Mouse (Mus musculus) stomach, embryonic 14.5 days (tissue): ENCODE data around the gene Nav2. TPM values are rescaled to one million over a fixed set of nuclear protein-coding genes. Genes with fewer than 3 reads are reported as not detected.

Source experiments
- ATAC-seq: fragments of 200-750 bp; cut with Nextera tagmentation; 2 replicates; pipeline ENCODE4 v1.8.0; 2017; ENCODE audit warnings: low read depth, moderate TSS enrichment; ENCODE audit not compliant: insufficient number of reproducible peaks, insufficient read depth, low FRiP score
- H3K27ac ChIP-seq: fragments of 300-500 bp; sonication (generic); 2 replicates; pipeline ENCODE4 v1.5.1; 2014; ENCODE audit warnings: mild to moderate bottlenecking, low read length, moderate library complexity, mixed read lengths
- H3K27me3 ChIP-seq: fragments of 300-500 bp; sonication (generic); 2 replicates; pipeline ENCODE4 v1.6.1; 2014; ENCODE audit warnings: low read length, control low read depth, mixed read lengths; ENCODE audit not compliant: control insufficient read depth, insufficient read depth
- H3K36me3 ChIP-seq: fragments of 300-500 bp; sonication (generic); 2 replicates; pipeline ENCODE4 v1.6.1; 2014; ENCODE audit warnings: mild to moderate bottlenecking, control low read depth, low read length, moderate library complexity, mixed read lengths; ENCODE audit not compliant: control insufficient read depth, insufficient read depth
- H3K4me1 ChIP-seq: fragments of 300-500 bp; sonication (generic); 2 replicates; pipeline ENCODE4 v1.6.1; 2014; ENCODE audit warnings: low read length, control low read depth, mixed read lengths; ENCODE audit not compliant: control insufficient read depth, insufficient read depth
- H3K4me2 ChIP-seq: fragments of 300-500 bp; sonication (generic); replicated peaks from 2 replicates; pipeline ENCODE4 v1.6.1; 2014; ENCODE audit warnings: low read depth, low read length, control low read depth
- H3K4me3 ChIP-seq: fragments of 300-500 bp; sonication (generic); 2 replicates; pipeline ENCODE4 v1.5.1; 2014; ENCODE audit warnings: low read depth, low read length, control low read depth
- H3K9ac ChIP-seq: fragments of 300-500 bp; sonication (generic); replicated peaks from 2 replicates; pipeline ENCODE4 v1.6.1; 2014; ENCODE audit warnings: low read depth, mild to moderate bottlenecking, control low read depth, low read length, moderate library complexity, mixed read lengths
- H3K9me3 ChIP-seq: fragments of 300-500 bp; sonication (generic); 2 replicates; pipeline ENCODE4 v1.6.1; 2016; ENCODE audit warnings: low read depth, low read length, control low read depth; ENCODE audit not compliant: control insufficient read depth
- WGBS: fragments of 180-500 bp; shearing (Covaris S2); extraction: QIAGEN DNeasy Blood & Tissue Kit; methylation state at CpG from one replicate; pipeline ENCODE4 v1.1.7; 2014; 5-methylcytosine and 5-hydroxymethylcytosine counted together
- polyA plus RNA-seq: library from polyadenylated mRNA; unstranded; fragments of >200 nt; fragmentation: Nextera tagmentation; extraction: Ambion mirVana; gene quantifications from 2 replicates; pipeline ENCODE4 v1.2.1, GENCODE M21; 2014

Gene Nav2
- polyA plus RNA-seq, 1 experiment from 2014 or later = 41.1 TPM

DNA sequence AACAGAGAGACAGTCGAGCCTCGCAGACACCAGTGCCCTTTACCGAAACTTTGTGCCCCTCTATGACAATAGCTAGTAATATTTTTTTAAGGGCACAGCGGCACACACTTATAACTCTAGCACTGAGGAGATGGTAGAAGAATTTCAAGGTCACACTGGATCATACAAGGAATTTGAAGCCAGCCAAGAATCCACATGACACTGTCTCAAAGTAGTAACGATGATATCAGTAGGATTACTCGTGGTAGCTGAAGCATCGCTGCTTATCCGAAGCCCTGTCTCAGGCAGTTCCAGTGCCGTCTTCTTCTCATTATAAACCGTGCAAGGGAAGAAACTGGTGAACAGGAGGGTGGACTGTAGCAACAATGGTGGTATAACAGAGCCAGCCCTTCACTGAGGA, 177.2 kb downstream of the Nav2 start:
- no peak for ATAC-seq
- Histone ChIP-seq H3K4me3 (no peak overlapping the region), H3K9me3 (no peaks in the 10 kb centered on the region), H3K27ac (no peak overlapping the region), H3K4me2 (no peak overlapping the region), H3K4me1 (peaks cover 2% of the 10 kb centered on the region; the same call in 1 of the 2 replicates), H3K27me3 (no peaks in the 10 kb centered on the region), H3K36me3 (no peaks in the 10 kb centered on the region), H3K9ac (no peak overlapping the region)
- WGBS = 80% methylated on average over 10 of the region's 10 CpGs

DNA sequence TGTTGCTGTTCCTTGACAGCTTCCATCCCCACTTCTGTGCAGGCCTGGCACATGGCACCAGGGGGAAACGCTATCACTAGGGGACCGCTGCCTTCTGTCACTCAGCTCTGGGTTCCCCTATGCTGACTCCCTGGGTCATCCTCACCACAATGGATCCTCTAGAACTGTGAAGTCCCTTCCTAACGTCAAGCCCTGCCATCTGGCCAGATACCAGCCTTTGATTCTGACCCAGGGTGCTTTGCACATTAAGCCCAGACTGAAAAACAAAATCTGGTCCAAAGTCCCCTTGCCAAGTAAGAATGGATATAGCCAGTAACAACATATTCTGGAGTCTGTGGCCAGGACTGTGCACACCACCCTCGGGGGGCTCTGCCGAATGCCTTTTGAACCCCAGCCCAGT, 178.6 kb downstream of the Nav2 start:
- Histone ChIP-seq H3K27ac (no peak overlapping the region), H3K4me3 (no peak overlapping the region), H3K9me3 (no peaks in the 10 kb centered on the region), H3K36me3 (no peaks in the 10 kb centered on the region), H3K4me2 (no peak overlapping the region), H3K9ac (no peak overlapping the region), H3K27me3 (no peaks in the 10 kb centered on the region), H3K4me1 (peaks cover 2% of the 10 kb centered on the region; the same call in 1 of the 2 replicates)
- ATAC-seq = no peak
- WGBS = 76% methylated on average over 5 of the region's 5 CpGs

DNA sequence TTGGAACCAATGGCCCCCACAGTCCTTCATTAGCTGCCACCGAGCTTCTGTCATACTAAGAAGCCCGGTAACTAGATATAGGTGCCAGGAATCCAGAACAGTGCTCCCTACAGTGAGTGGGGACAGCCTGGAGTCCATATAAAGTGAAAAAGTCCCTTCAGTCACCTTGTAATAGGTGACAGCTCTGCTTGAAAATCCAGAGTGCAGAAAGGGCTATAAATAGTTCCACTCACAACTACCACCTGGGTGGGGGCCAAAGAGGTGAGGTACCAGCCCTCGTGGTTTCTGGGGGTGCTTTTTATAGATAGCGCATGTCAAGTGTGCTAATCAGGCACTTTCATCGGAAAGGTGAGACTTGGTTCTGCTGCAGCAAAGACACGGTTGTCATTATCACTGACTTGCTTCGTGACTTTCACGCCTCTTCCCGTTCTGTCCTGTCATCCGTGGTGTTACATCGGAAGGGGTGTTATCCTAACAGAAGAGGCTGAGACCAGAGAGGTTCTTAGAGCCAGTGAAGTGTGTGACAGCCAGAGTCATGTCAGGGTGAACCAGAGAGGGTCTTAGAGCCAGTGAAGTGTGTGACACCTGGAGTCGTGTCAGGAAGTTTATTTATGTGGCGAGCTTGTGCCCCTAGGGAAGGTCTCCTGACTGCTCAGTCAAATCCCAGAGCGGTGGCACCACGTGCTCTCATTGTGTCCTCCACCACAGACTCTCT, 179.8 kb downstream of the Nav2 start:
- H3K27ac ChIP-seq = no peak overlapping the region
- whole genome bisulfite sequencing = 62% methylated on average over 15 of the region's 15 CpGs

DNA sequence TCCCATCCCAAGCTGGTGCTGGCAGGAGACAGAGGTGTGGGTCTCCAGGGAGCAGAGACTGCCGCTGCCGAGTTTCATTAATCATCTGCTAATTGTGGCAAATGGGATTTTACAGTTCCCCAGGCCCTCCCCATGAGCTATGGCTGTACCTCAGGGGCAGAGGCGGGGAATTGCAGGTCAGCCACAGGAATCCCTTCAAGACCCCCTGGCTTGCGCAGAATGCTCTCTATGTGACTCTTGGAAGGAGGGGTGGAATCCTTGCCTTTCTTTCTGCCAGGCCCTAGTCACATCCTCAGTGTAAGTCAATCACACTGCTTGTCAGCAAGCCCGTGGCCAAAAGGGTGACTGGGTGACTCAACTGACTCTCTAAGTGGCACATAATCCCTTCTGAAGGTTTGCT, 182.9 kb downstream of the Nav2 start:
- H3K4me2 ChIP-seq = no peak overlapping the region
- no peak for ATAC-seq
- WGBS = 34% methylated on average over 5 of the region's 5 CpGs
- H3K9ac ChIP-seq = no peak overlapping the region
- H3K9me3 ChIP-seq = no peaks in the 10 kb centered on the region
- H3K27me3 ChIP-seq = no peaks in the 10 kb centered on the region
- H3K36me3 ChIP-seq = no peaks in the 10 kb centered on the region
- no peaks in the 10 kb centered on the region for H3K4me1 ChIP-seq
- no peak overlapping the region for H3K4me3 ChIP-seq
- H3K27ac ChIP-seq = no peak overlapping the region

More for the DNA sequence above, 179.8 kb downstream of the Nav2 start:
- H3K4me3 ChIP-seq = no peak overlapping the region
- no peaks in the 10 kb centered on the region for H3K9me3 ChIP-seq
- H3K4me2 ChIP-seq = no peak overlapping the region
- H3K27me3 ChIP-seq = no peaks in the 10 kb centered on the region
- no peak overlapping the region for H3K9ac ChIP-seq
- H3K36me3 ChIP-seq = no peaks in the 10 kb centered on the region
- ATAC-seq = no peak
- H3K4me1 ChIP-seq = peaks cover 2% of the 10 kb centered on the region; the same call in 1 of the 2 replicates

DNA sequence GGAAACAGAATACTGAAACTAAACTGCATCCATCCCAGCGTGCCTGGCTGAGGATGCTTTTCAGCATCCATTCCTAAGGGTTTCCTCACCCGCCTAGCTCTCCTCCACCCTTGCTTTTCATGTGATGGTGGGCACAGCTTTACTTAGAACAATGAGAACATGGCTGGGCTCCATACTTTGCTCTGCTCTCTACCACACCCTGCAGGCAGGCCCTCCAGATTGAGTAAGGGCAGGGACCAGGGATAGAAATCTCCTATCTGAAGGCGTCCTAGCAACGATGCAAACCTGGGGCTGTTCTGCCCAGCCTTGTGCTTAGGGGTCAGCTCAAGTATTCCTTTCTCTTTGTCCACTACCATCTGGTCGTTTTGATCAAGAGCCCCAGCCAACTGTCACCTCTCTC, 183.4 kb downstream of the Nav2 start:
- Histone ChIP-seq H3K9me3 (no peaks in the 10 kb centered on the region), H3K36me3 (no peaks in the 10 kb centered on the region), H3K27ac (no peak overlapping the region), H3K9ac (no peak overlapping the region), H3K4me2 (no peak overlapping the region), H3K27me3 (no peaks in the 10 kb centered on the region), H3K4me1 (no peaks in the 10 kb centered on the region), H3K4me3 (no peak overlapping the region)
- no peak for ATAC-seq
- WGBS = 54% methylated on average over 5 of the region's 5 CpGs

DNA sequence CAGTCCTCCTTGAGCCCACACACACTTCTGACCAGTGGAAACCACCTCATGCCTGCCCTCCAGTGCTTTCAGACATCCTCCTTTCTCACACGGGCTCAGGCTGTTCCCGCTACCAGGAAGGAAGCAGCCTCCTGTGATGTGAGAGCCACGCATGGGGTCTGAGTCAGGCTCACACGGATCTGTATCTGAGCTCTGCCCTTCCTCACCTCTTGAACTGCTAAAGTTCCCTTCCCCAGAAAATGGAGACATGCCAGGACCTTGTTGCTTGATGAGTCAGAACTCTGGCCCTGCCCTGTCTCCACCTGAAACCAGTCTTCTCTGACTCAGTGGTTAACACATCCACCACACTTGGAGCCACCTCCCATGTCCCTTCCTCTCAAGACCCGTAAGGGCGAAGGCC, 185.1 kb downstream of the Nav2 start:
- Histone ChIP-seq H3K4me2 (no peak overlapping the region), H3K27ac (no peak overlapping the region), H3K27me3 (no peaks in the 10 kb centered on the region), H3K4me3 (no peak overlapping the region), H3K9ac (no peak overlapping the region), H3K4me1 (no peaks in the 10 kb centered on the region), H3K9me3 (no peaks in the 10 kb centered on the region), H3K36me3 (no peaks in the 10 kb centered on the region)
- ATAC-seq = no peak
- 70% methylated on average over 6 of the region's 6 CpGs for WGBS

DNA sequence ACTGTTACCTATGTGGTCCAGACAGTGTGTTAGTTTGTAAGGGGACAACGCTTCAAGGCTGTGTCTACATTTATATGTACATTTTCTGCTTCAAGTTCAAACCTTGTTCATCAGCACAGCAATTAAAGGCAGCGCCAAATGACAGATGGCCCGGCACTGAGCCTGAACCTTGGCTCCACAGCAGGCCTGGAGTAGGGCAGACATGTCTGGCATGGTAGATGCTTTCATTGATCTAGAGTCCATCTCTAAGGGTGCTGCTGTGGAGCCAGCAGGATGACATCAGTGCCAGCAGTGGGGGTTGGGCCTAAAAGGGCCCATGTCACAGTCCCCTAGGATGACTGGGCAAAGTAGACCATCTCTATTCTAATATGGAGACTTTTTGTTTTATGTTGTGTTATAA, 186.0 kb downstream of the Nav2 start:
- no peak overlapping the region for H3K27ac ChIP-seq
- H3K9ac ChIP-seq = no peak overlapping the region
- H3K9me3 ChIP-seq = no peaks in the 10 kb centered on the region
- ATAC-seq = no peak
- H3K4me1 ChIP-seq = no peaks in the 10 kb centered on the region
- no peak overlapping the region for H3K4me2 ChIP-seq
- H3K4me3 ChIP-seq = no peak overlapping the region
- WGBS = 93% methylated on average over 3 of the region's 3 CpGs
- H3K36me3 ChIP-seq = no peaks in the 10 kb centered on the region
- H3K27me3 ChIP-seq = no peaks in the 10 kb centered on the region

DNA sequence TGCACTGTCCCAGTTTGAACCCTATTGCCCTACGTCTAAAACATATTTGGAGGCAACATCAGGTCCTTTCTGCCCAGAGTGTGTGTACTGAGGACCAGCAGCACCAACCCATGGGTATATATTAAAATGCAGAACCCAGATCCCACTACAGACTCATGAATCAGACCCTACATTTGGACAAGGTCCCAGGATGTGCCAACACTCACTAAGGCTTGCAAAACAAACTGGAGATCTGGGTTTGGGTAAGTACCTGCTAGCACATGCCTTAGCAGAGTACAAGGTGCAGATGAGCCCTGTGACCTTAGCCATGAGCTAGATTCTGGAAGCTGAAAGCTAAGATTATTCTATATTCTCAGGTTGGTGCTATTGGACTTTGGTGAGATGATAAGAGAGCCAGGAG, 192.8 kb downstream of the Nav2 start:
- no peaks in the 10 kb centered on the region for H3K27me3 ChIP-seq
- no peaks in the 10 kb centered on the region for H3K4me1 ChIP-seq
- no peaks in the 10 kb centered on the region for H3K36me3 ChIP-seq
- no peak overlapping the region for H3K4me2 ChIP-seq
- no peak overlapping the region for H3K27ac ChIP-seq
- no peak for ATAC-seq
- 78% methylated on average over 1 of the region's 1 CpGs for WGBS
- no peak overlapping the region for H3K9ac ChIP-seq
- H3K9me3 ChIP-seq = no peaks in the 10 kb centered on the region
- H3K4me3 ChIP-seq = no peak overlapping the region

DNA sequence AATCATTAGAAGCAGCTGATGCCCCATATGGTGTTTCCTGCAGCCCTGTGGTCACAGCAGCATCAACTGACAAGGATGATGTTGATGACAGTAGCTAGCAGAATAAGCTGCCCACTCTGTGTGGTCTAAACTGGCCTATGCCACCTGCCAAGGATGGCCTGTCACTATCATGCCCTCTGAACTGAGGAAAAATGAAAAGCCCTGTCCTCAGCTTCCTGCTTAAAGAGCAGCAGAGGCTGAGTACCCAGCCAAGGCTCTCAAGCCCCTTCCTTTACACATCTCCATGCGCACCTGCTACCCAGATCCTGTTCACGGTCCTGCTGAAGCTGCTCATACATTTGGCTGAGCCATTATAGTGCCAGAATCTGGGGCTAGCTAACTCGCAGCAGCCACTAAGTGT, 193.7 kb downstream of the Nav2 start:
- WGBS = 81% methylated on average over 3 of the region's 3 CpGs
- ATAC-seq = no peak
- no peak overlapping the region for H3K27ac ChIP-seq

More for the DNA sequence above, 193.7 kb downstream of the Nav2 start:
- no peaks in the 10 kb centered on the region for H3K27me3 ChIP-seq
- H3K4me2 ChIP-seq = no peak overlapping the region
- H3K4me3 ChIP-seq = no peak overlapping the region
- H3K36me3 ChIP-seq = no peaks in the 10 kb centered on the region
- H3K9me3 ChIP-seq = no peaks in the 10 kb centered on the region
- no peaks in the 10 kb centered on the region for H3K4me1 ChIP-seq
- H3K9ac ChIP-seq = no peak overlapping the region
